Mouse (Mus musculus): ENCODE measurements around the gene Galntl6.

DNA sequence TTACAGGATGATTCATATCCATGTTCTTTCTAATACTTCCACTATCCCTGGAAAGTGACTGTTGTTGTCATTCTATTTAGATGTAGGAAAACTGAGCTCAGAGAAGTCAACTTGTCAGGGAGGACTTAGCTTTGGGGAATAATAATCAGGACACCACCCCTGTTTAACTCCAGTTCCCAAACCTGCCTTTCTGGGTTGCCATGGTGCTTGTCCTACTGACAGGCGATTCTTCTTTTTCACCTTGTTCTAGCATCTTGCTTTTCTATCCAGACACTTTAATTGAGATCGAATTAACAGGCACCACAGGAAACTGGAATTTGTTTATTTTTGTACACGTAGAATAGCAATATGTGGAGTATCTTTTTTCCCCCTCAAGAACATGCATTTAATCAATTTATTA, 953.3 kb downstream of the Galntl6 start:
- TF ChIP-seq GATA1 (IDR thresholded peaks at IDR 0.05; ENCODE audit: low read length): no peak
- TF ChIP-seq TAL1 (IDR thresholded peaks at IDR 0.05; ENCODE audit: low read length): no peak
